Mouse (Mus musculus) adrenal gland, adult (tissue): ENCODE results near the gene Pard6a.

ENCODE experiments used
- DNase-seq, 2 experiments: peaks; one replicate each; pipeline ENCODE4 v3.0.0; 2022 to 2023; ENCODE audit warnings: low spot score in 1 of 2; ENCODE audit not compliant: inconsistent age in 2 of 2

Gene Pard6a

GRCm38 (mm10) chr8:105743301-105743700, 42.4 kb downstream of the Pard6a start:
- DNase-seq, result peak in 1 of 2 experiments; percentile 34

GRCm38 (mm10) chr8:105750606-105751005, 49.7 kb downstream of the Pard6a start:
- DNase-seq, result peak; percentile 88 to 93
